Mouse (Mus musculus) testis, adult 2 months (tissue): ENCODE results near the gene Casz1. TPM values are rescaled to one million over a fixed set of nuclear protein-coding genes. Genes with fewer than 3 reads are reported as not detected.

Source experiments
- H3K27ac ChIP-seq: fragments of 200-500 bp; 2 replicates; pipeline ENCODE4 v1.5.1; 2012; ENCODE audit warnings: low read depth, low read length; ENCODE audit not compliant: control insufficient read depth, insufficient read depth
- H3K27me3 ChIP-seq: fragments of 200-500 bp; 2 replicates; pipeline ENCODE4 v1.6.1; 2012; ENCODE audit warnings: mild to moderate bottlenecking, low read length, moderate library complexity; ENCODE audit not compliant: control insufficient read depth, insufficient read depth
- H3K36me3 ChIP-seq: fragments of 200-500 bp; 2 replicates; pipeline ENCODE4 v1.6.1; 2012; ENCODE audit warnings: mild to moderate bottlenecking, low read length; ENCODE audit not compliant: control insufficient read depth, insufficient read depth
- H3K4me1 ChIP-seq: fragments of 200-500 bp; 2 replicates; pipeline ENCODE4 v1.6.1; 2012; ENCODE audit warnings: low read length; ENCODE audit not compliant: control insufficient read depth, insufficient read depth
- H3K4me3 ChIP-seq: fragments of 200-500 bp; 2 replicates; pipeline ENCODE4 v1.5.1; 2012; ENCODE audit warnings: low read depth, mild to moderate bottlenecking, low read length, moderate library complexity, mixed read lengths; ENCODE audit not compliant: control insufficient read depth
- CTCF ChIP-seq: fragments of 200-500 bp; IDR thresholded peaks from 2 replicates; pipeline ENCODE4 v1.5.1; 2012; ENCODE audit warnings: low read depth, mild to moderate bottlenecking, inconsistent platforms, low read length, moderate library complexity; ENCODE audit not compliant: control insufficient read depth, insufficient read depth, insufficient replicate concordance
- POLR2A ChIP-seq: fragments of 200-500 bp; IDR thresholded peaks from 2 replicates; pipeline ENCODE4 v1.6.1; 2012; ENCODE audit warnings: low read depth, mild to moderate bottlenecking, inconsistent platforms, low read length, moderate library complexity; ENCODE audit not compliant: control insufficient read depth
- polyA plus RNA-seq: library from polyadenylated mRNA; depleted of rRNA; stranded (reverse); fragments of >200 nt; gene quantifications from 2 replicates; pipeline ENCODE4 v1.2.3, GENCODE M21; 2012

Gene Casz1
- polyA plus RNA-seq, 1 experiment = 8.5 TPM

DNA sequence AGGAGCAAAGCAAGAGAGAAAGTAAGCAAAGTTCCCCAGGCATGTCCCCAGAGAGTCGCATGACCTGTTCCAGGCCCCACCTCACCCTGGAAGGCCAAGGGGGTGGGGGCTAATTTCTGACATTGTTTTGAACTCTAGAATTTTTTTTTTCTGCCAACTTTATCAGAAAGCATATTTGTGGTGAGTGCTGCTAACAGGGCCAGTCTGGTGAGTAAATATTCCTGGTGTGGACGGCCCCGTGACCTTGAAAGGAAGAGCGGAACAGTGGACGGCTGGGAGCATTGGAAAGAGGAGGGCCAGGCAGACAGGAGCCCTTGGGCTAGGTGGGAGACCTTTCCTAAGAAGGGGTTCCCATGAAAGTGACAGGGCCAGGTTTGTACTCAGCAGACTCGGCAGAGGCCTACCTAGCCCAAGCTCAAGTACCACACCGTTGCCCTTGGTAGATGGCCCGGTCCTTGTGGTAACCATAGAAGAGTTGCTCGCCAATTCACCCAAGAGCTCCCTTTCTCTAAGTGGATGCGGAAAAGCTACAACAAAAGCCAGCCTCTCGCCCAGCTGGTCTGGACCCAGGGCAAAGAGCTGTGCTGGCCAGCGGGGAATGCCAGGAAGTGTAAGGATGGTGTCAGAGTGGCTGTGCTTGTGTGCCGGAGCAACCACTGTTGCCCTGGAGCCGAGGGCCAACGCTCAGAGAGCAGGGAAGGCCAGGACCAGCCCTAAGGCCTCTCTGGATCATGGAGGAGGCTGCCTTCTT, 104.7 kb downstream of the Casz1 start:
- TF ChIP-seq CTCF (no peak), POLR2A (no peak)
- Histone ChIP-seq H3K27ac (no peak overlapping the region), H3K27me3 (no peaks in the 10 kb centered on the region), H3K4me1 (peaks cover 2% of the 10 kb centered on the region; the same call in 1 of the 2 replicates), H3K36me3 (no peaks in the 10 kb centered on the region), H3K4me3 (no peak overlapping the region)

DNA sequence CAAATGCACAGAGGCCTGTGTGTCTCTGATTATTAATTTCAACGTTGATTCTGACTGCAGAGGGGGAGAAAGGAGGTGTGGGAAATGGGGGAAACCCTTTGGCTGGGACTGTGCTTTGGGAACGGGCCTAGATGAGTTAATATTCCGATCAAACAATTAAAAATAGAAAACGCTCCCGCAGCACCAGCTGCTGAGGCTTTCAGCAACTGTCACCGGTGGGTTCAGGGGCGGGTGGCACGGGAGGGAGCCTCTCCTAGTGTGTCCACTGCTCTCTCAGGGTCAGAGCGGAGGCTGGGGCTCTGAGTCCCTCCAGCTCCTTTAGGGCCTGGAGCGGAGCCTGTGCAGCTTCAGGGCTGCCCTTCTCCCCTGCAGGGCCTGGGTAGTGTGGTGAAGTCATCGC, 105.3 kb downstream of the Casz1 start:
- H3K4me1 ChIP-seq = peaks cover 2% of the 10 kb centered on the region; the same call in 1 of the 2 replicates
- TF ChIP-seq POLR2A = no peak
- no peak for TF ChIP-seq CTCF
- no peak overlapping the region for H3K4me3 ChIP-seq
- H3K27me3 ChIP-seq = no peaks in the 10 kb centered on the region
- no peaks in the 10 kb centered on the region for H3K36me3 ChIP-seq
- H3K27ac ChIP-seq = no peak overlapping the region

DNA sequence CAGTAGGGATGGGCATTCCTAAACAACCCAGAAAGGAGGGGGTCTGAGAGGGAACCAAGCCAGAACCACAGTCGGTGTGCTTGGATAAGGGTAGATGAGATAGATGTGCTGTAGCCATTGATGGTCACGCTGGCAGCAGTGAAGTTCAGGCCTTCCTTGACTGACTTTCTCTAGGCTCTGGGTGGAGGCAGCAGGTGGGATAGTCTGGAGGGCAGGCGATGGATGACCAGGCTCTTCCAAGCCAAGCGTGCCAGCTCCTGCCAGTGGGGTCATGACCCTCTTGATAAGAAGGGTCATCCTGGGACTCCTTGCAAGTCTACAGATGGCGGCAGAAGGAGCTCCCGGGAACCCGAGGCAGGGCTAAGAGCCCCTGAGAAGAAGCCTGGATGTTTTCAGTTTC, 107.9 kb downstream of the Casz1 start:
- H3K4me3 ChIP-seq = no peak overlapping the region
- no peaks in the 10 kb centered on the region for H3K36me3 ChIP-seq
- no peak overlapping the region for H3K27ac ChIP-seq
- H3K4me1 ChIP-seq = peaks cover 2% of the 10 kb centered on the region; the same call in 1 of the 2 replicates
- H3K27me3 ChIP-seq = no peaks in the 10 kb centered on the region
- TF ChIP-seq CTCF (no peak), POLR2A (no peak)

DNA sequence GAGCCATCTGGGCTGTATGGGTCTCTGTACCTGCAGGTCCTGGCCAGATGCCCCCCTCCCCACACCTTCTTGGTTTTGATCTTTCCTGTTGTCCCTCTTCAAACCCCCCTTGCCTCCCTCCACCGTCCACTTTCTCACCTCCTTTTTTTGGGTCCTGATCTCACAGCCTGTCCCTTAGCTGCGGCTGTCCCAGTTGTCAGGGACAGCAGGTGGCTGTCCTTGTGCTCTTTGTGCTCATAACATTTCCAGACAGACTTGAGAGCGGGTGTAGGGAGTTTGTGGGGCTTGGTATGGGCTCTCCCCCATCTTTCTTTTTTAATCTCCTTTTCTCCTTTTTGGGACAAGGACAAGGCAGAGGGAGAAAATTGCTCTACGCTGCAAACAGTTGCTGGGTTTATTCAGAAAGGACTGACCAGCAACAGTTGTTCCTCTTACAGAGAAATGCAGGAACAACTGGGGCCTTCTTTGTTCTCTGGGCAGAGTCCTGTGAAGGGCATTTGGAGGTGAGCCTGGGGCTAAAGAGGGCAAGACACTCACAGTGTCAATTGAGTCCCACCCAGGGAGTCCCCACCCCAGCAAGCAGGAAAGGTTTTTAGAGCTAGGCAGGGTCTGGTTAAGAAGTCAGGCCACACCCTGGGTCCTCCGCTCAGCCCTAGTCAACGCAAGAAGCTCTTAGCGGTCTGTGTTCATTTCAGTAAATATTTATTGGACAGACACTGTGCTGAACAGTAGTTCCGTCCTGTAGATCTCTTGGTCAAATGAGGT, 108.8 kb downstream of the Casz1 start:
- no peak overlapping the region for H3K27ac ChIP-seq
- no peak for TF ChIP-seq CTCF
- no peak for TF ChIP-seq POLR2A
- no peaks in the 10 kb centered on the region for H3K27me3 ChIP-seq
- H3K4me1 ChIP-seq = peaks cover 2% of the 10 kb centered on the region; the same call in 1 of the 2 replicates
- H3K4me3 ChIP-seq = no peak overlapping the region
- no peaks in the 10 kb centered on the region for H3K36me3 ChIP-seq

DNA sequence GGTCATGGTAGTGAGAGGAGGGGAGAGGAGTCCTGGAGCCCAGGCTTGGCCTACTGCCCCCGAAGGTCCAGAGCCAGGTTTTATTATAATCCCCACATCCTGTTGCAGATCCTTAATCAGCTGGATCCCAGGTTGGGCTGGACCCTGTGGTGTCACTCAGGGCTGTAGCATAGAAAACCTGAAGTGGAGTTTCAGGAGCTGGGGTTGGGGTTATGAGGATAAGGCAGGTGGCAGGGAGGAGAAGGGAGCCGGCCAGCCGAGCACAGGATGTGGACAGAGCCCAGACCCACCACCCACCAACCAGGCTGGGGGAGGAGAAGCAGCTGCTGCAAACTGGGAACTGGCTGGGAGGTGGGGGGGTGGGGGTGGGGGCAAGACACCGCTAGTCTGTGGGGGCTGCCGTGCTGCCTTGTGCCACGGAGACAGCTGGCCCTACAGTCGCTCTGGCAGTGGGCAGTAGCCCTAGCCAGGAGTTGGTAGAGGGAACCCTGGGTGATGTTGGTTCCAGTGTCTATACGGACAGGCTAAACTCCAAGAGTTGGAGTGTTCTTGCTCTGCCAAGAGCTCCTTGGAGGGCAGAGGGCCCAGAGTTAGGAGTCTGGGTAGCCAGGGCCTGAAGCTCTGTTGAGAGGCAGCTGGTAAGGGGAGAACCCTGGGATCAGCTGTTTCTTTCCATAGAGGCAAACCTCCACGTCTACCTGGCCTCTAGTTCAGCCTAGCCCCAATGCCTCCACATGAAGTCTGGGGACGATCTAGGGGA, 110.8 kb downstream of the Casz1 start:
- Histone ChIP-seq H3K27ac (no peak overlapping the region), H3K27me3 (no peaks in the 10 kb centered on the region), H3K4me1 (peaks cover 2% of the 10 kb centered on the region; the same call in 1 of the 2 replicates), H3K4me3 (no peak overlapping the region), H3K36me3 (no peaks in the 10 kb centered on the region)
- TF ChIP-seq CTCF = no peak
- no peak for TF ChIP-seq POLR2A

DNA sequence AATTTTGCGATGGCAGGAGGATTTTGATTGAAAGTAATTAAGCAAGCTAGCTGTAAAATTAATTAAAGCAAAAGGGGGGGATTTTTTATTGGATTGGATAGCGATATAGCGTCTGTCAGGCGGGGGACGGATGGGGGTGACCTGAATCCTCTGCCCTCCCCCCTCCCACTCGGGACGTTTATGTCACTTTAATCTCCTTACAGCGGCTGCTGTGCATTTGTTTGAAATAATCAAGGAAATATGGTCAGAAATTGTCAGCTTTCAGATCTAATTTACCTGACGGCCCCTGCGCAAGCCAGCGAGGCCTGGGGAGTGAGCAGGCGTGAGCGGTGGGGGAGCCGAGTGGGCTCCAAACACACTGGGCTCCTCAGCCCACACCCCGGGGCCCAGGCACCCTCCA, 111.6 kb downstream of the Casz1 start:
- no peaks in the 10 kb centered on the region for H3K36me3 ChIP-seq
- no peak for TF ChIP-seq CTCF
- TF ChIP-seq POLR2A = no peak
- no peaks in the 10 kb centered on the region for H3K27me3 ChIP-seq
- H3K27ac ChIP-seq = no peak overlapping the region
- H3K4me1 ChIP-seq = no peaks in the 10 kb centered on the region; the same call in 1 of the 2 replicates
- H3K4me3 ChIP-seq = no peak overlapping the region
